Mouse (Mus musculus): ENCODE results near the gene Cnksr3. TPM values are rescaled to one million over a fixed set of nuclear protein-coding genes. Genes with fewer than 3 reads are reported as not detected.
A peak's percentile ranks its signal among the peaks of the same experiment; 100 is the strongest.

Cnksr3 gene
- polyA plus RNA-seq, 1 experiment from 2014 or later = 8.8 TPM

DNA sequence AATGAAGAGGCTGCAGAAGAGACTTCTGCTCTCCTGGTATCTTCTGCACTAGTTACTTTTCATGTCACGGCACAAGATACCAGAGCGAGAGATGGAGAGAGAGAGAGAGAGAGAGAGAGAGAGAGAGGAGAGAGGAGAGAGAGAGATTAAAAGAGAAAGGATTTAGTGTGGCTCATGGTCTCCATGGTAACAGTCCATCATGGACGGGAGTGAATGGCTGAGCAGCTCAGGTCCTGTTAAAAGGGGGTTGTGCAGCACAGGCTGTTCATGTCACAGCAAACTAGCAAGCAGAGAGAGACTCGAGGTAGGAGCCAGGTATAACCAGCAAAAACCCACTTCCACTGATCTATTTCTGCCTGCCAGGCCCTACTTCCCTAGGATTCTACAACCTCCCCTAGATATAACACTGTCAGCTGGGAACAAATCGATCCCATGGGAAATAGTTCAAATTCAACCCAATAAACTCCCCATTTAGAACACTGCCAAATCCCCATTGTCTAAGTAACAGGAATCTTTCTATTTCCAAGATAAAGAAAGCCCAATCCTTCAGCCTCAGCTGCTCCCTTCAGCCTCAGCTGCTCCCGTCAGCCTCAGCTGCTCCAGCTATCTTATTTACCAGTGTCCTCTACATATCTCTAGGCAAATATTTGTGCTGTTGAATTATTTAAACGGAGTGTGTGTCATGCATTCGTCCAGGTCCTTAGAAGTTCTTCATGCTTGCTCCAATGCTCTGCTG, 141.8 kb downstream of the Cnksr3 start:
- H3K27me3 ChIP-seq (ENCODE audit: control insufficient read depth, insufficient read depth, low read length) = no peaks in the 10 kb centered on the region
- no peak overlapping the region for H3K4me2 ChIP-seq (ENCODE audit: low read depth, low read length, severe bottlenecking)
- H3K9ac ChIP-seq (ENCODE audit: low read length) = no peak overlapping the region
- no peak for DNase-seq (ENCODE audit: low spot score)
- no peaks in the 10 kb centered on the region for H3K9me3 ChIP-seq (ENCODE audit: control insufficient read depth, low read length)
- 53% methylated on average over 8 of the region's 8 CpGs for WGBS
- H3K27ac ChIP-seq (ENCODE audit: low read depth, low read length) = no peak overlapping the region
- H3K4me1 ChIP-seq (replicated peaks; ENCODE audit: control insufficient read depth, insufficient read depth, low read length) = 0 out of 2 replicates have a peak, but pooled peaks cover 2% of the 10 kb centered on the region
- H3K36me3 ChIP-seq (ENCODE audit: control insufficient read depth, insufficient read depth, low read length) = no peaks in the 10 kb centered on the region
- peak; percentile 82 for ATAC-seq (replicated peaks; ENCODE audit: low FRiP score)
- H3K4me3 ChIP-seq (ENCODE audit: low read depth, low read length) = no peak overlapping the region

DNA sequence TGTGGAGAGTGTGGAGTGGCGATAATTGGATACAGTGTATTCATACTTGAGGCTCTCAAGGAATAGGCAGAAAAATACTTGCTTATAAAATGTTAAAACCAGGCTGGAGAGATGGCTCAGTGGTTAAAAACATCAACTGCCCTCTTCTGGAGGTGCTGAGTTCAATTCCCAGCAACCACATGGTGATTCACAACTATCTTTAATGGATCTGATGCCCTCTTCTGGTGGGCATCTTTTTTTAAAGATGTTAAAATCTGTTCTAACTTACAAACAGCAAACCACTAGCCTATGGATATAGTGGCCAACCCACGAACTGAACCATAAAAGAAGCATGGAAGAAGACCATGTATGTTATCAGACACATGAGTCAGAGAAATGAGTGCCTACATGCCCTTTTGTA, 142.9 kb downstream of the Cnksr3 start:
- Histone ChIP-seq H3K27me3 (ENCODE audit: control insufficient read depth, insufficient read depth, low read length) (no peaks in the 10 kb centered on the region), H3K27ac (ENCODE audit: low read depth, low read length) (no peak overlapping the region), H3K36me3 (ENCODE audit: control insufficient read depth, insufficient read depth, low read length) (no peaks in the 10 kb centered on the region), H3K9ac (ENCODE audit: low read length) (no peak overlapping the region), H3K9me3 (ENCODE audit: control insufficient read depth, low read length) (no peaks in the 10 kb centered on the region), H3K4me1 (replicated peaks; ENCODE audit: control insufficient read depth, insufficient read depth, low read length) (0 out of 2 replicates have a peak, but pooled peaks cover 2% of the 10 kb centered on the region), H3K4me2 (ENCODE audit: low read depth, low read length, severe bottlenecking) (no peak overlapping the region), H3K4me3 (ENCODE audit: low read depth, low read length) (no peak overlapping the region)
- 89% methylated on average over 2 of the region's 2 CpGs for WGBS
- no peak for ATAC-seq (replicated peaks; ENCODE audit: low FRiP score)
- DNase-seq (ENCODE audit: low spot score) = no peak

Other genes starting within 250 kb of the Cnksr3 start
- 0.60 and 0.83 TPM in 2 replicates for gene Ipcef1, start 159.8 kb downstream of the Cnksr3 start, polyA plus RNA-seq (2014; fragmentation: Nextera tagmentation; extraction: Ambion mirVana)